Mouse (Mus musculus) kidney, embryonic 16.5 days (tissue): ENCODE data around the gene Cyb5b. TPM values are rescaled to one million over a fixed set of nuclear protein-coding genes. Genes with fewer than 3 reads are reported as not detected.
"Not testable (repeated sequence)": the region's sequence is repeated elsewhere in the genome, so short reads cannot be mapped to it uniquely, and the experiment has no call there.

Experiments used
- ATAC-seq: fragments of 200-750 bp; cut with Nextera tagmentation; 2 replicates; pipeline ENCODE4 v1.8.0; 2017; ENCODE audit warnings: moderate TSS enrichment; ENCODE audit not compliant: low FRiP score, low TSS enrichment
- H3K27ac ChIP-seq: fragments of 300-500 bp; sonication (generic); 2 replicates; pipeline ENCODE4 v1.5.1; 2014; ENCODE audit warnings: low read length
- H3K27me3 ChIP-seq: fragments of 300-500 bp; sonication (generic); 2 replicates; pipeline ENCODE4 v1.6.1; 2014; ENCODE audit warnings: low read length, control low read depth, mixed read lengths; ENCODE audit not compliant: insufficient read depth
- H3K36me3 ChIP-seq: fragments of 300-500 bp; sonication (generic); 2 replicates; pipeline ENCODE4 v1.6.1; 2014; ENCODE audit warnings: low read length, control low read depth, mixed read lengths; ENCODE audit not compliant: insufficient read depth
- H3K4me1 ChIP-seq: fragments of 300-500 bp; sonication (generic); 2 replicates; pipeline ENCODE4 v1.6.1; 2014; ENCODE audit warnings: low read length, control low read depth, mixed read lengths; ENCODE audit not compliant: insufficient read depth
- H3K4me2 ChIP-seq: fragments of 300-500 bp; sonication (generic); replicated peaks from 2 replicates; pipeline ENCODE4 v1.6.1; 2014; ENCODE audit warnings: low read depth, low read length
- H3K4me3 ChIP-seq: fragments of 300-500 bp; sonication (generic); 2 replicates; pipeline ENCODE4 v1.5.1; 2014; ENCODE audit warnings: mild to moderate bottlenecking, low read length
- H3K9ac ChIP-seq: fragments of 300-500 bp; sonication (generic); replicated peaks from 2 replicates; pipeline ENCODE4 v1.6.1; 2014; ENCODE audit warnings: low read length
- H3K9me3 ChIP-seq: fragments of 300-500 bp; sonication (generic); 2 replicates; pipeline ENCODE4 v1.6.1; 2016; ENCODE audit warnings: low read length, control low read depth
- WGBS: fragments of 180-500 bp; shearing (Covaris S2); extraction: QIAGEN DNeasy Blood & Tissue Kit; methylation state at CpG from one replicate; pipeline ENCODE4 v1.1.7; 2014; 5-methylcytosine and 5-hydroxymethylcytosine counted together
- polyA plus RNA-seq: library from polyadenylated mRNA; unstranded; fragments of >200 nt; fragmentation: Nextera tagmentation; extraction: Ambion mirVana; gene quantifications from 2 replicates; pipeline ENCODE4 v1.2.1, GENCODE M21; 2015

The Cyb5b gene
- 138 and 144 TPM in 2 replicates for polyA plus RNA-seq

DNA sequence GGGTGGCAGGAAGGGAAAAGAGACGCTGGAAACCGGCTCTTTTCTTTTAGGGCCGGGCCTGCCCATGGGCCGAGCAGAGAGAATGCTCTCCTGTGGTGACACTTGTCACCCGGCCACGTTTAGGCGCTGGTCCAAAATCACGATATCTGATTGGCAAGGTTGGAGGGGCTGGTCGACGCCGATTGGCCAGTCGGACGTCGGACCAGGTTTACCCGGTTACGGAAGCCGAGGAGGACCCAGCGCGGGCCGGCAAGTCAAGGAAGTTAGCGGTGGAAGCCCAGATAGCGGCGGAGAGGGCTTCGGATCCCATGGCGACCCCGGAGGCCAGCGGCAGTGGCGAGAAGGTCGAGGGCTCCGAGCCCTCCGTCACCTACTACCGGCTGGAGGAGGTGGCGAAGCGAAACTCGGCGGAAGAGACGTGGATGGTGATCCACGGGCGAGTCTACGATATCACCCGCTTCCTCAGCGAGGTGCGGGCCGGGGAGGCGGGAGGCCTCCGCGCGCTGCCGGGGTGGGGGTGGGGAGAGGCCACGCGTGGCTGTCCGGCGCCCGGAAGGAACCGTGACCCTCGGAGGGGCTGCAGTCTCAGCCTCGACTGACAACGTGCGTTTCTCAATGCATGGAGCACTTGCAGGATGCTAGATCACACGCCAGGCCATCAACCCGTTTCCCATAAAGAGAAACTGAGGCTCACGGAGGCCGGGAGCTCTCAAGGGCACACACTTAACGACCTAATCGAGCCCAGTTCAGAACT is at the start of gene Cyb5b:
TSS of gene Cyb5b (plus strand) at position 237 of the 754 bp plus-strand sequence.
- WGBS, result under 1% methylated on average over 62 of the region's 65 CpGs
- peak; percentile 93 for ATAC-seq
- H3K27ac ChIP-seq, result peak within 1 kb of the TSS; percentile 85
- no peaks in the 10 kb centered on the region for H3K27me3 ChIP-seq
- H3K36me3 ChIP-seq, result peaks cover 16% of the 10 kb centered on the region
- peaks cover 20% of the 10 kb centered on the region for H3K4me1 ChIP-seq
- H3K9me3 ChIP-seq, result no peaks in the 10 kb centered on the region
- peak within 1 kb of the TSS; percentile 88 for H3K9ac ChIP-seq
- peak within 1 kb of the TSS; percentile 89 for H3K4me3 ChIP-seq
- peak within 1 kb of the TSS; percentile 59 for H3K4me2 ChIP-seq

DNA sequence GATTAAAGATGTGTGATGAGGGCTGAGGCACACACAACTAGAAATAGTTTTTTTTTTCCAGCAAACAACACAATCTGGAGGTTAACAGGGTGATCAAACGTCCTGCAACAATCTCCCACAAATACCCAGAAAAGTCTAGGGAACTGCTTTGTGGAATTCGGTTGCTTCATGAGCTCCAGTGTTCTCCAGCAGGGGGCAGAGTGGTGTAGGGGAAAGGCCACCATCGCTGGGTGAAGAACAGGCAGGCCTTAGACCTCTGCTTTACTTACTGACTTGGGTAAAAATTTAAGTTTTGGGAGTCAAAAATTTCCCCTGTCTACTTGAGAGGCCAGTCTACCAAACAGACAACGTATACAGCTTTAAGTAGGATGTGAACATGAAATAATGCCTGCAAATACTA is 45.9 kb upstream of the Cyb5b start:
- no peaks in the 10 kb centered on the region for H3K27me3 ChIP-seq
- no peak overlapping the region for H3K4me2 ChIP-seq
- no peaks in the 10 kb centered on the region for H3K36me3 ChIP-seq
- WGBS, result 7% methylated on average over 4 of the region's 4 CpGs
- no peak overlapping the region for H3K9ac ChIP-seq
- H3K4me3 ChIP-seq, result no peak overlapping the region
- H3K4me1 ChIP-seq, result peaks cover 10% of the 10 kb centered on the region; the same call in 1 of the 2 replicates
- H3K9me3 ChIP-seq, result no peaks in the 10 kb centered on the region
- no peak for ATAC-seq
- H3K27ac ChIP-seq, result no peak overlapping the region

DNA sequence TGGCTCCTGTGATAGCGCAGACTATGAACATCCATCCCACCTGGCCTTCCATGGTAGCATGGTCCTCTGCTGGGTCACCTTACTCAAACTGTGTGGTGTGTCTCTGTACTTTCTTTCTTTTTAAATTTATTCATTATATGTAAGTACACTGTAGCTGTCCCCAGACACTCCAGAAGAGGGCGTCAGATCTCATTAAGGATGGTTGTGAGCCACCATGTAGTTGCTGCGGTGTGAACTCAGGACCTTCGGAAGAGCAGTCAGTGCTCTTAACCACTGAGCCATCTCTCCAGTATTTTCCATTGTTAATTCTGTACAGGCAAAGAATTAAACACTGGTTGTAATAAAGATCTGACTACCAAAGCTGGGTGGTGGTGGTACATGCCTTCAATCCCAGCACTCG is 42.4 kb upstream of the Cyb5b start:
- H3K9ac ChIP-seq, H3K36me3 ChIP-seq, H3K4me2 ChIP-seq, H3K27ac ChIP-seq, H3K9me3 ChIP-seq, H3K27me3 ChIP-seq, H3K4me3 ChIP-seq, ATAC-seq: not testable (repeated sequence)
- WGBS, result 95% methylated on average over 5 of the region's 5 CpGs
- peaks cover 17% of the 10 kb centered on the region; the same call in 1 of the 2 replicates for H3K4me1 ChIP-seq

DNA sequence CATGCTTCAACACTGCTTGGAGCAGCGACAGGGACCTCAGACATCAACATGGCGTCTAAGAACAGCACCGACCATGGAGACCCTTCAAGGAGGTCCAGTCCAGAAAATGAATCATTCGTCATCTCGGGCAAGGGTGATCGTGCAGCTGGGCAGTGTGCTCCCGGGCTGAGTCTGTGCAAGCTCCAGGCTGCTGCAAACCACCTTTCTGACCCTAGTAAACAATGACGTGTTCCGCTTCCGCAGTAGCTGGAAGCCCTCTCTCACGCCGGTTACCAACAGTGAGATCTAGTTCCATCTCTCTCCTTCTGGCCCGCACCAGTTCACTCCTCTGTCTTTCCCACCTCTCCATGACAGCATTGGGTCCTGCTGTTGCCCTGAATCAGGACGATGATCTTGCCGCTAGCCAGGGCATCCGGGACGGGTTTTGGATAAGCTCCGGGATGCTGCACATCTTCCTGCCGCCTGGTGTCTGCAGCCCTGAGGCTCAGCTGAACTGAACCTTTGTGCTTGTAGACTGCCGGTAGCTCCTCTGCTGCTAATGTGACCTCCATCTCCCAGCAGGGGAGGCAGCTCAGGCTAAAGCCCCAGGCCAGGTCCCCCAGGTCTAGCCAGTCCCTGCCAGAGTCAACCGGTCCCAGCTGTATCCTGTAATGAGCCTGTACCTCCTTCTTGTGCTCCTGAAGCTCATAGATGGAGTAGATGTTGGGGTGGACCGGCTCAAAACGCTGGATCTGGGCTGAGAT is 41.3 kb upstream of the Cyb5b start:
- Histone ChIP-seq H3K9ac (peak overlapping the region; percentile 16; the same call in 1 of the 2 replicates), H3K4me2 (peak overlapping the region; percentile 18; the same call in 1 of the 2 replicates)
- 65% methylated on average over 23 of the region's 23 CpGs for WGBS

DNA sequence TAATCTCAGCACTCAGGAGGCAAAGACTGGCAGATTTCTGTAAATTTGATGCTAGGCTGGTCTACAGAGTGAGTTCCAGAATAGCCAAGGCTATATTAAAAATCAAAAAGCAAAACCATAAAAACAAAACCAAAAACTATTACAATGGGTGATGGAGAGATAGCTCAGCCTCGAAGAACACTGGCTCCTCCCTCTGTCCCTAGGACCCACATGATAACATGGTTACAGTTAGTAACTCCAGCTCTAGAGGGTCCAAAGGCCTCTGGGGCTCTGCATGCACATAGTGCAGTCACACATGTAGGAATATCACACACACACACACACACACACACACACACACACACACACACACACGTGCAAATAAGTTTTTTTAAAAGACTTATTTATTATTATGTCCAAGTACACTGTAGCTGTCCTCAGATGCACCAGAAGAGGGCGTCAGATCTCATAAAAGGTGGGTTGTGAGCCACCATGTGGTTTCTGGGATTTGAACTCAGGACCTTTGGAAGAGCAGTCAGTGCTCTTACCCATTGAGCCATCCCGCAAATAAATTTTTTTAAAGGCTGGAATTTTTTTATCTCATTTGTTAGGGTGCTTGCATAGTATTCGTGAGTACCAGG is 40.5 kb upstream of the Cyb5b start:
- Histone ChIP-seq H3K4me3 (no peak overlapping the region), H3K27me3 (no peaks in the 10 kb centered on the region), H3K9ac (no peak overlapping the region), H3K9me3 (no peaks in the 10 kb centered on the region), H3K36me3 (no peaks in the 10 kb centered on the region), H3K27ac (no peak overlapping the region), H3K4me2 (no peak overlapping the region), H3K4me1 (peaks cover 28% of the 10 kb centered on the region)
- ATAC-seq, result no peak
- 78% methylated on average over 5 of the region's 5 CpGs for WGBS

More for the DNA sequence above, 41.3 kb upstream of the Cyb5b start:
- H3K27me3 ChIP-seq, result no peaks in the 10 kb centered on the region
- no peak overlapping the region for H3K27ac ChIP-seq
- no peaks in the 10 kb centered on the region for H3K9me3 ChIP-seq
- H3K4me1 ChIP-seq, result peaks cover 21% of the 10 kb centered on the region
- no peak for ATAC-seq
- H3K36me3 ChIP-seq, result no peaks in the 10 kb centered on the region
- H3K4me3 ChIP-seq, result no peak overlapping the region

DNA sequence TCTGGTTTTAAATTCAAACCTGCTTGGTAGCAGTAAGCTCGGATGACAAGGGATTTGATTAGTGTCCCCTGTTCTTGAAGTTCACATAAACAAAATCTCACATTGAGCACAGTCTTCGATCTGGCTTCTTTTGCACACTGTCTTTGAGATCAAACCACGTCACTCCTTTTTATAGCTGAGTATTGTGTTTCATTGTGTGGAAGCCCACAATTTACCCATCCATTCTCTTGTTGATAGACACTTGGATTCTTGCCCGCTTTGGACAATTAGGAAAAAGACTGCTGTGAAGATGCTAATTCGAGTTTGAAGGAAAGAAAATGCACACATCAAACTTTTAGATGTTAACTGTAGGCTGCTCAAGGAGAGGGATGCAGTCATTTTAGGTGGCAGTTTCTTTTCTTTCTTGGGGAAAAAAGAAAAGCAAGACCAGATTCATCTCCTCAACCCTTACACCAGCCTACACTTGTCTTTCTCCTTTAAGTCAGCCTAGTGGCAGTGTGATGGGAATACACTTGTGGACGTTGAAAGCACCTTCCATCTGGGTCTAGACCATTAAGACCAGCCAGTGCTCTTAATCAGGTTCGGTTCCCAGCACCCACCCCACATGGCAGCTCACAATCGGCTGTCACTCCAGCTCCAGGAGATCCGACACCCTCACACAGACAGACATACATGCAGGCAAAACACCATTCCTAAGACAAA is 39.7 kb upstream of the Cyb5b start:
- H3K4me3 ChIP-seq, result no peak overlapping the region
- WGBS, result 63% methylated on average over 9 of the region's 9 CpGs
- no peaks in the 10 kb centered on the region for H3K9me3 ChIP-seq
- no peak for ATAC-seq
- no peak overlapping the region for H3K27ac ChIP-seq
- H3K4me1 ChIP-seq, result peaks cover 32% of the 10 kb centered on the region
- H3K27me3 ChIP-seq, result no peaks in the 10 kb centered on the region
- no peak overlapping the region for H3K4me2 ChIP-seq
- no peak overlapping the region for H3K9ac ChIP-seq
- H3K36me3 ChIP-seq, result no peaks in the 10 kb centered on the region

DNA sequence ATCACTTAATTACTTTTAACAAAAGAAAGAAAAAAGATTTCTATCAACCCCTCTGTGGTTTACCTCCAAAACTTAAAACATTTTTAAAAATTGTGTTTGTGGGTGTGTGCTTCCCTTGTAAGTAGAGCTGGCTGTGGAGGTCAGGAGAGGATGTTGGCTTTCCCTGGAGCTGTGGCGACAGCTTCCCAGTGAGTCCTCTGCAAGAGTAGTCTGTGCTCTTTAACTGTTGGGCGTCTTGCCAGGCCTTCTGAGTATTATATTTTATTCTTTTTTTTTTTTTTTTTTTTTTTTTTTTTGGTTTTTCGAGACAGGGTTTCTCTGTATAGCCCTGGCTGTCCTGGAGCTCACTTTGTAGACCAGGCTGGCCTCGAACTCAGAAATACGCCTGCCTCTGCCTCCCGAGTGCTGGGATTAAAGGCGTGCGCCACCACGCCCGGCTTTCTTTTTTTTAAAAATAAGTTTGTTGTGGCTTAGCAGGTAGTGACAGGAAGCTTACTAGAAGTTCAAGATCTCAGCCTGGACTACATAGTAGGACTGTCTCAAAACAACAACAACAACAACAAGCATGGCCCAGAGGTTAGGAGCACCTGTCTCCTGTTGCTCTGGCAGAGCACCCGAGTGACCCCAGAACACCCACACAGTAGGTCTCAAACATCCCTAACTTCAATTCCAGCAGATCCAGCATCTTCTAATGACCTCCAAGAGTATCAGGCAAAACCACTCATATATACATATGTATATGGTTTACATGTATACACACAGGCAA is 38.9 kb upstream of the Cyb5b start:
- no peak overlapping the region for H3K4me2 ChIP-seq
- no peaks in the 10 kb centered on the region for H3K27me3 ChIP-seq
- no peak overlapping the region for H3K27ac ChIP-seq
- no peaks in the 10 kb centered on the region for H3K9me3 ChIP-seq
- H3K4me1 ChIP-seq, result peaks cover 37% of the 10 kb centered on the region
- WGBS, result 80% methylated on average over 9 of the region's 11 CpGs
- no peaks in the 10 kb centered on the region for H3K36me3 ChIP-seq
- ATAC-seq, result no peak
- H3K4me3 ChIP-seq, result no peak overlapping the region
- no peak overlapping the region for H3K9ac ChIP-seq

DNA sequence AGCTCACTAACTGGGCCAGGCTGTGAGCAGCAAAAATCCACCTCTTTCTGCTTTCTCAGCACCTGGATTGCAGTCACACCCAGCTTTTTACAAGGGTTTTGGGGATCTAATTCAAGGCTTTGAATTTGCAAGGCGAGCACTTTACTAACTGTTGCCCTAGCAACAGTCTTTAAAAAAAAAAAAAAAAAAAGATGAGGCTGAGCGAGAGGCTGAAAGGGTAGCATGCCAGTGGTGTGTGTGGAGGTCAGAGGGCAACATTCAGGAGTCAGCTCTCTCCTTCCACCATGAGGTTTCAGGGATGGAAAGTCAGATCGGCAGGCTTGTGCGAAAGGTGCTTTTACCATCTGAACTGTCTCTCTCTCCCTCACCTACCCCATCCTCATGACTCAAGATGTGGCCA is 37.2 kb upstream of the Cyb5b start:
- H3K9me3 ChIP-seq, result no peaks in the 10 kb centered on the region
- ATAC-seq, result no peak
- no peak overlapping the region for H3K4me2 ChIP-seq
- H3K36me3 ChIP-seq, result no peaks in the 10 kb centered on the region
- H3K4me1 ChIP-seq, result peaks cover 50% of the 10 kb centered on the region
- H3K27ac ChIP-seq, result no peak overlapping the region
- H3K27me3 ChIP-seq, result no peaks in the 10 kb centered on the region
- 77% methylated on average over 4 of the region's 4 CpGs for WGBS
- no peak overlapping the region for H3K4me3 ChIP-seq
- H3K9ac ChIP-seq, result no peak overlapping the region
